Mouse (Mus musculus) ES-Bruce4 (cell line): ENCODE results near the gene Rpl27. TPM values are rescaled to one million over a fixed set of nuclear protein-coding genes. Genes with fewer than 3 reads are reported as not detected.

Experiments used
- H3K27ac ChIP-seq: 2 replicates; pipeline ENCODE4 v1.5.1; 2012; ENCODE audit warnings: low read length, inconsistent platforms; ENCODE audit not compliant: insufficient read depth
- H3K27me3 ChIP-seq: 2 replicates; pipeline ENCODE4 v1.6.1; 2012; ENCODE audit warnings: mild to moderate bottlenecking, low read length, inconsistent platforms; ENCODE audit not compliant: control insufficient read depth, poor library complexity, insufficient read depth, severe bottlenecking
- H3K36me3 ChIP-seq: 2 replicates; pipeline ENCODE4 v1.6.1; 2012; ENCODE audit warnings: inconsistent platforms, mild to moderate bottlenecking, low read length, moderate library complexity; ENCODE audit not compliant: control insufficient read depth, poor library complexity, insufficient read depth, severe bottlenecking
- H3K4me1 ChIP-seq: one replicate; pipeline ENCODE4 v1.8.1; 2011; ENCODE audit warnings: low read length; ENCODE audit not compliant: control insufficient read depth, insufficient read depth
- H3K4me3 ChIP-seq: 2 replicates; pipeline ENCODE4 v1.5.1; 2011; ENCODE audit warnings: low read depth, mild to moderate bottlenecking, low read length
- H3K9ac ChIP-seq: 2 replicates; pipeline ENCODE4 v1.6.1; 2012; ENCODE audit warnings: low read depth, mild to moderate bottlenecking, inconsistent platforms; ENCODE audit not compliant: poor library complexity, severe bottlenecking
- H3K9me3 ChIP-seq: replicated peaks from 2 replicates; pipeline ENCODE4 v1.6.1; 2012; ENCODE audit warnings: mild to moderate bottlenecking, low read length, inconsistent platforms; ENCODE audit not compliant: control insufficient read depth, poor library complexity, insufficient read depth, severe bottlenecking
- CTCF ChIP-seq: IDR thresholded peaks from one replicate; pipeline ENCODE4 v1.8.1; 2011; ENCODE audit warnings: low read depth, low read length
- EP300 ChIP-seq: IDR thresholded peaks from 2 replicates; pipeline ENCODE4 v1.6.1; 2011; ENCODE audit warnings: low read depth, low read length; ENCODE audit not compliant: insufficient read depth
- POLR2A ChIP-seq: IDR thresholded peaks from one replicate; pipeline ENCODE4 v1.8.1; 2011; ENCODE audit warnings: low read length; ENCODE audit not compliant: insufficient read depth
- polyA plus RNA-seq: library from polyadenylated mRNA; stranded (reverse); fragments of >200 nt; gene quantifications from 2 replicates; pipeline ENCODE4 v1.2.4, GENCODE M21; 2011; ENCODE audit warnings: low read depth; ENCODE audit not compliant: missing spikeins, insufficient read depth, insufficient read length

Gene Rpl27
- polyA plus RNA-seq, 1 experiment = 1,249 TPM

- TF ChIP-seq CTCF = no peak
- TF ChIP-seq EP300 = no peak
- no peak for TF ChIP-seq POLR2A
- Histone ChIP-seq H3K27ac (no peak overlapping the region), H3K36me3 (peaks cover 18% of the 10 kb centered on the region), H3K27me3 (no peaks in the 10 kb centered on the region), H3K9me3 (no peaks in the 10 kb centered on the region), H3K4me1 (peaks cover 6% of the 10 kb centered on the region), H3K4me3 (no peak overlapping the region), H3K9ac (no peak overlapping the region)
Observed at GRCm38 (mm10) chr11:101483804-101484203, 41.7 kb downstream of the Rpl27 start.

- Histone ChIP-seq H3K27ac (peak overlapping the region; percentile 63), H3K4me3 (no peak overlapping the region), H3K27me3 (no peaks in the 10 kb centered on the region), H3K9ac (no peak overlapping the region), H3K36me3 (peaks cover 21% of the 10 kb centered on the region), H3K4me1 (peaks cover 6% of the 10 kb centered on the region), H3K9me3 (no peaks in the 10 kb centered on the region)
- TF ChIP-seq POLR2A (no peak), EP300 (no peak), CTCF (no peak)
Observed at GRCm38 (mm10) chr11:101484245-101484644, 42.1 kb downstream of the Rpl27 start.

GRCm38 (mm10) chr11:101484814-101485213, 42.7 kb downstream of the Rpl27 start:
- Histone ChIP-seq H3K4me3 (no peak overlapping the region), H3K27me3 (no peaks in the 10 kb centered on the region), H3K9ac (no peak overlapping the region), H3K9me3 (no peaks in the 10 kb centered on the region), H3K4me1 (peaks cover 4% of the 10 kb centered on the region), H3K36me3 (peaks cover 27% of the 10 kb centered on the region), H3K27ac (no peak overlapping the region)
- TF ChIP-seq POLR2A = no peak
- no peak for TF ChIP-seq CTCF
- no peak for TF ChIP-seq EP300

GRCm38 (mm10) chr11:101485509-101486028, 43.5 kb downstream of the Rpl27 start:
- H3K36me3 ChIP-seq = peaks cover 32% of the 10 kb centered on the region
- H3K4me1 ChIP-seq = peaks cover 2% of the 10 kb centered on the region
- no peak overlapping the region for H3K4me3 ChIP-seq
- no peak overlapping the region for H3K9ac ChIP-seq
- no peaks in the 10 kb centered on the region for H3K9me3 ChIP-seq
- TF ChIP-seq POLR2A = no peak
- no peak for TF ChIP-seq EP300
- TF ChIP-seq CTCF = no peak
- H3K27me3 ChIP-seq = no peaks in the 10 kb centered on the region
- no peak overlapping the region for H3K27ac ChIP-seq

- Histone ChIP-seq H3K4me1 (no peaks in the 10 kb centered on the region), H3K9me3 (no peaks in the 10 kb centered on the region), H3K9ac (no peak overlapping the region), H3K27ac (no peak overlapping the region), H3K36me3 (peaks cover 34% of the 10 kb centered on the region), H3K4me3 (no peak overlapping the region), H3K27me3 (no peaks in the 10 kb centered on the region)
- TF ChIP-seq CTCF = no peak
- no peak for TF ChIP-seq POLR2A
- TF ChIP-seq EP300 = no peak
Observed at GRCm38 (mm10) chr11:101486126-101486525, 44.0 kb downstream of the Rpl27 start.

Other genes starting within 250 kb of the Rpl27 start
- 42.8 and 49.9 TPM in 2 replicates for gene Ezh1, start 215.8 kb upstream of the Rpl27 start, polyA plus RNA-seq
- 3.4 and 4.9 TPM in 2 replicates for gene Ramp2, start 196.3 kb upstream of the Rpl27 start, polyA plus RNA-seq
- 135 and 143 TPM in 2 replicates for gene Vps25, start 188.6 kb upstream of the Rpl27 start, polyA plus RNA-seq
- 0.85 and 0.96 TPM in 2 replicates for gene Wnk4, start 181.7 kb upstream of the Rpl27 start, polyA plus RNA-seq
- gene Cntd1, start 163.3 kb upstream of the Rpl27 start, polyA plus RNA-seq = 14.6 and 14.9 TPM in 2 replicates
- gene Coa3, start 163.2 kb upstream of the Rpl27 start, polyA plus RNA-seq = 44.8 and 53.0 TPM in 2 replicates
- 48.2 and 53.0 TPM in 2 replicates for gene Becn1, start 140.0 kb upstream of the Rpl27 start, polyA plus RNA-seq
- gene Psme3, start 126.1 kb upstream of the Rpl27 start, polyA plus RNA-seq = 161 and 168 TPM in 2 replicates
- gene Aoc2, start 117.2 kb upstream of the Rpl27 start, polyA plus RNA-seq = 3.5 and 5.8 TPM in 2 replicates
- 0.84 and 0.94 TPM in 2 replicates for gene Aoc3, start 111.7 kb upstream of the Rpl27 start, polyA plus RNA-seq
- gene G6pc, start 74.7 kb upstream of the Rpl27 start, polyA plus RNA-seq = not detected in 2 replicates
- gene Aarsd1, start 24.7 kb upstream of the Rpl27 start, polyA plus RNA-seq = 45.2 and 45.4 TPM in 2 replicates
- gene Gm27029, start 17.5 kb upstream of the Rpl27 start, polyA plus RNA-seq = 8.8 and 9.4 TPM in 2 replicates
- 5.4 and 5.8 TPM in 2 replicates for gene Rundc1, start 17.2 kb upstream of the Rpl27 start, polyA plus RNA-seq
- gene Ptges3l, start 17.0 kb upstream of the Rpl27 start, polyA plus RNA-seq = not detected in 2 replicates
- gene Ifi35, start 6.1 kb downstream of the Rpl27 start, polyA plus RNA-seq = 6.7 and 9.0 TPM in 2 replicates
- gene Rnd2, start 22.7 kb downstream of the Rpl27 start, polyA plus RNA-seq = 11.2 and 11.4 TPM in 2 replicates
- 91.2 and 101 TPM in 2 replicates for gene Vat1, start 23.9 kb downstream of the Rpl27 start, polyA plus RNA-seq
- gene Brca1, start 109.7 kb downstream of the Rpl27 start, polyA plus RNA-seq = 62.4 and 68.2 TPM in 2 replicates
- 245 and 262 TPM in 2 replicates for gene Nbr1, start 109.9 kb downstream of the Rpl27 start, polyA plus RNA-seq
- 5.8 and 9.2 TPM in 2 replicates for gene Tmem106a, start 139.9 kb downstream of the Rpl27 start, polyA plus RNA-seq
- gene Gm11634, start 157.0 kb downstream of the Rpl27 start, polyA plus RNA-seq = not detected in 2 replicates
- 57.4 and 64.0 TPM in 2 replicates for gene Rdm1, start 184.9 kb downstream of the Rpl27 start, polyA plus RNA-seq
- 5.1 and 5.3 TPM in 2 replicates for gene Arl4d, start 223.2 kb downstream of the Rpl27 start, polyA plus RNA-seq